Comparison of ENCODE assay signal across 37 mouse cellular contexts in the genomic region with DNA sequence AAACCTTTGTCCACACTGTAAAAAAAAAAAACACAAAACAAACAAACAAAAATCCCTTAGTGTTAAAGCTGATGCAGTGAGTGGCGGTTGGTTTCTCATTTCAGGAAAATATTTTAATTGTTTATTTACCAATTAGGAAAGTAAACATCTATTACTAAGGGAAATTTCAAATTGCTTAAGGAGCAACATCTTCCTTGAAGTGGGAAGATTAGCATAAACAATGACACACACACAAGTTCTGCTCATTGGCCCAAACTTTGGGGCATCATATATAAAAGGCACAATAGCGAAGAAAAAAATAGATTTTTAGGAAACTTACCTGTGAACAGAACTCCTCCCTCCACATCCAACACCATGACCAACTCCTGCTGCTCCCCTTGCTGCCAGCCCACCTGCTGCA. TPM values are rescaled to one million over a fixed set of nuclear protein-coding genes. Genes with fewer than 3 reads are reported as not detected.
"Had no signal": no experiment of that assay in that cellular context is flagged by ENCODE, and none has a peak within 500 bp of the region (broad histone marks: within the 10 kb centered on the region; RNA-seq: fewer than 3 reads in every experiment).

A gene (plus strand): TSS at position 301 of the 400 bp plus-strand sequence.

- H3K27ac ChIP-seq: left cerebral cortex, adult 2 months; limb, embryonic 10.5 days; limb, embryonic 12.5 days; limb, embryonic 13.5 days; limb, embryonic 15.5 days; liver, embryonic 12.5 days; liver, embryonic 13.5 days; liver, embryonic 14.5 days; liver, embryonic 15.5 days; lung, embryonic 15.5 days; macrophage; midbrain, embryonic 10.5 days; midbrain, embryonic 13.5 days; midbrain, embryonic 15.5 days had no signal

- H3K4me2 ChIP-seq: limb, embryonic 12.5 days; limb, embryonic 13.5 days; limb, embryonic 15.5 days; liver, embryonic 11.5 days; liver, embryonic 12.5 days; liver, embryonic 13.5 days; liver, embryonic 15.5 days; lung, embryonic 14.5 days; lung, embryonic 15.5 days; midbrain, embryonic 11.5 days; midbrain, embryonic 13.5 days; midbrain, embryonic 15.5 days had no signal

- DNase-seq: left cerebral cortex, postnatal 4 days; liver; liver, embryonic 13.5 days; liver, postnatal 0 days; lung, adult 18-20 months; lung, adult 2 months; lung, embryonic 14.5 days; lung, postnatal 10 days; lung, postnatal 14 days; lung, postnatal 36 days; lung, postnatal 4 days had no signal

- H3K9ac ChIP-seq: limb, embryonic 12.5 days; limb, embryonic 13.5 days; limb, embryonic 15.5 days; liver, embryonic 12.5 days; liver, embryonic 13.5 days; liver, embryonic 14.5 days; liver, embryonic 15.5 days; liver, postnatal 0 days; lung, embryonic 14.5 days; lung, embryonic 15.5 days; midbrain, embryonic 13.5 days; midbrain, embryonic 15.5 days had no signal

- H3K27me3 ChIP-seq: limb, embryonic 12.5 days; limb, embryonic 13.5 days; limb, embryonic 15.5 days; liver, embryonic 12.5 days; liver, embryonic 13.5 days; liver, embryonic 15.5 days; lung, embryonic 15.5 days; megakaryocyte, embryonic 14.5 days; midbrain, embryonic 13.5 days; midbrain, embryonic 15.5 days had no signal

- H3K4me1 ChIP-seq: limb, embryonic 10.5 days; limb, embryonic 12.5 days; limb, embryonic 13.5 days; limb, embryonic 15.5 days; liver, embryonic 12.5 days; liver, embryonic 13.5 days; liver, embryonic 15.5 days; lung, embryonic 15.5 days; megakaryocyte, embryonic 14.5 days; midbrain, embryonic 10.5 days had no signal

- H3K36me3 ChIP-seq: limb, embryonic 10.5 days; limb, embryonic 12.5 days; limb, embryonic 13.5 days; limb, embryonic 15.5 days; liver, embryonic 12.5 days; liver, embryonic 13.5 days; liver, embryonic 15.5 days; lung, embryonic 15.5 days; midbrain, embryonic 10.5 days; midbrain, embryonic 13.5 days; midbrain, embryonic 15.5 days had no signal

- H3K9me3 ChIP-seq: limb, embryonic 10.5 days; limb, embryonic 12.5 days; limb, embryonic 13.5 days; limb, embryonic 15.5 days; liver, embryonic 12.5 days; liver, embryonic 13.5 days; liver, embryonic 15.5 days; lung, embryonic 15.5 days; megakaryocyte, embryonic 14.5 days; midbrain, embryonic 10.5 days; midbrain, embryonic 13.5 days; midbrain, embryonic 15.5 days had no signal

- H3K4me3 ChIP-seq: left cerebral cortex, adult 2 months; limb, embryonic 10.5 days; limb, embryonic 12.5 days; limb, embryonic 13.5 days; limb, embryonic 15.5 days; liver, embryonic 12.5 days; liver, embryonic 13.5 days; liver, embryonic 15.5 days; lung, embryonic 15.5 days; megakaryocyte, embryonic 14.5 days; midbrain, embryonic 10.5 days; midbrain, embryonic 13.5 days; midbrain, embryonic 15.5 days; myocyte had no signal

- ATAC-seq: liver, embryonic 12.5 days; liver, postnatal 0 days; lung, postnatal 0 days; midbrain, embryonic 13.5 days; midbrain, embryonic 15.5 days; midbrain, embryonic 16.5 days had no signal

RNA-seq across cellular contexts. Expression of the gene that starts here (rescaled TPM):
- polyA plus RNA-seq: limb, embryonic 10.5 days; limb, embryonic 11.5 days; limb, embryonic 12.5 days; limb, embryonic 13.5 days; limb, embryonic 14.5 days; limb, embryonic 15.5 days; liver, adult 2 months; liver, embryonic 11.5 days; liver, embryonic 12.5 days; liver, embryonic 13.5 days; liver, embryonic 14.5 days; liver, embryonic 15.5 days; liver, embryonic 16.5 days; liver, postnatal 0 days; lung, adult 2 months; lung, embryonic 14.5 days; lung, embryonic 15.5 days; lung, embryonic 16.5 days; lung, postnatal 0 days; macrophage; midbrain, embryonic 10.5 days; midbrain, embryonic 11.5 days; midbrain, embryonic 13.5 days; midbrain, embryonic 15.5 days; midbrain, embryonic 16.5 days; midbrain, postnatal 0 days; myocyte; neural tube, embryonic 11.5 days had no signal
